Mouse (Mus musculus) embryonic facial prominence, embryonic 11.5 days (tissue): ENCODE measurements around the gene Slc22a26. TPM values are rescaled to one million over a fixed set of nuclear protein-coding genes. Genes with fewer than 3 reads are reported as not detected.
"Not testable (repeated sequence)": the region's sequence is repeated elsewhere in the genome, so short reads cannot be mapped to it uniquely, and the experiment has no call there.

Source experiments
- ATAC-seq: fragments of 200-750 bp; cut with Nextera tagmentation; replicated peaks from 2 replicates; pipeline ENCODE4 v1.8.0; 2017; ENCODE audit warnings: low read depth; ENCODE audit not compliant: insufficient number of reproducible peaks, low FRiP score, low TSS enrichment
- DNase-seq: peaks from one replicate; pipeline ENCODE4 v3.0.0-alpha.2; 2015; ENCODE audit warnings: low spot score
- H3K27ac ChIP-seq: fragments of 300-500 bp; sonication (generic); replicated peaks from 2 replicates; pipeline ENCODE4 v1.5.1; 2014; ENCODE audit warnings: mild to moderate bottlenecking, low read depth, low read length, control low read depth
- H3K27me3 ChIP-seq: fragments of 300-500 bp; sonication (generic); 2 replicates; pipeline ENCODE4 v1.6.1; 2014; ENCODE audit warnings: mild to moderate bottlenecking, low read length, moderate library complexity, mixed read lengths; ENCODE audit not compliant: control insufficient read depth, insufficient read depth
- H3K36me3 ChIP-seq: fragments of 300-500 bp; sonication (generic); replicated peaks from 2 replicates; pipeline ENCODE4 v1.6.1; 2014; ENCODE audit warnings: low read depth, mild to moderate bottlenecking, low read length, moderate library complexity, mixed read lengths; ENCODE audit not compliant: control insufficient read depth, insufficient read depth
- H3K4me1 ChIP-seq: fragments of 300-500 bp; sonication (generic); 2 replicates; pipeline ENCODE4 v1.6.1; 2014; ENCODE audit warnings: low read length, mixed read lengths; ENCODE audit not compliant: control insufficient read depth, insufficient read depth
- H3K4me2 ChIP-seq: fragments of 300-500 bp; sonication (generic); 2 replicates; pipeline ENCODE4 v1.6.1; 2014; ENCODE audit warnings: low read depth, mild to moderate bottlenecking, control low read depth, low read length, moderate library complexity
- H3K4me3 ChIP-seq: fragments of 300-500 bp; sonication (generic); 2 replicates; pipeline ENCODE4 v1.5.1; 2014; ENCODE audit warnings: low read depth, low read length, control low read depth
- H3K9ac ChIP-seq: fragments of 300-500 bp; sonication (generic); replicated peaks from 2 replicates; pipeline ENCODE4 v1.6.1; 2014; ENCODE audit warnings: mild to moderate bottlenecking, control low read depth, low read length
- H3K9me3 ChIP-seq: fragments of 300-500 bp; sonication (generic); replicated peaks from 2 replicates; pipeline ENCODE4 v1.6.1; 2016; ENCODE audit warnings: mild to moderate bottlenecking, low read length, inconsistent platforms, mixed read lengths; ENCODE audit not compliant: control insufficient read depth
- WGBS: fragments of 180-500 bp; shearing (Covaris S2); extraction: QIAGEN DNeasy Blood & Tissue Kit; methylation state at CpG from one replicate; pipeline ENCODE4 v1.1.7; 2014; 5-methylcytosine and 5-hydroxymethylcytosine counted together
- polyA plus RNA-seq: library from polyadenylated mRNA; unstranded; fragments of >200 nt; fragmentation: Nextera tagmentation; extraction: Ambion mirVana; gene quantifications from 2 replicates; pipeline ENCODE4 v1.2.1, GENCODE M21; 2014

Slc22a26 gene
- not detected in 2 replicates for polyA plus RNA-seq

DNA sequence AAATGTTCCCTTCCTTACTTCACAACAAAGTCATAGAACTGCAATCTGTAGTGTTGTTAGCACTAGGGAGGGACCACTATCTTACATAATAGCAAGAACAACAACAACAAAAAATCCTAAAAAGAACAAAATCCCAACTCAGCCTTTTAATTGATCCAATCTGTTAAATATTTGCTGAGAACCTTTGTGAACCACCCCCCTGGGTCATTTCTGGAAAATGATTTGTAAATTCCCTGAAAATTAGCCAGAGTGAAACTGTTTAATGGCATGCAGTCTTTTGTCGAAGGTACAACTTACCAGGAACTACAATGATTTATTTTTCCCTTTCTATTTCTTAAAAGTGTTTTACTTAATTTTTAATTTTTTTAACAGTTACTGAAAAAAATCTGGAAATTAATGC is at the start of gene Slc22a26:
TSS of gene Slc22a26 (minus strand) at position 97 of the 400 bp plus-strand sequence.
- 73% methylated on average over 1 of the region's 1 CpGs for WGBS
- Histone ChIP-seq H3K9ac (no peak within 1 kb of the TSS), H3K27ac (no peak within 1 kb of the TSS), H3K4me3 (no peak within 1 kb of the TSS), H3K4me2 (no peak within 1 kb of the TSS), H3K27me3 (no peaks in the 10 kb centered on the region), H3K9me3 (no peaks in the 10 kb centered on the region), H3K4me1 (no peaks in the 10 kb centered on the region), H3K36me3 (no peaks in the 10 kb centered on the region)
- DNase-seq (no peak), ATAC-seq (no peak)

DNA sequence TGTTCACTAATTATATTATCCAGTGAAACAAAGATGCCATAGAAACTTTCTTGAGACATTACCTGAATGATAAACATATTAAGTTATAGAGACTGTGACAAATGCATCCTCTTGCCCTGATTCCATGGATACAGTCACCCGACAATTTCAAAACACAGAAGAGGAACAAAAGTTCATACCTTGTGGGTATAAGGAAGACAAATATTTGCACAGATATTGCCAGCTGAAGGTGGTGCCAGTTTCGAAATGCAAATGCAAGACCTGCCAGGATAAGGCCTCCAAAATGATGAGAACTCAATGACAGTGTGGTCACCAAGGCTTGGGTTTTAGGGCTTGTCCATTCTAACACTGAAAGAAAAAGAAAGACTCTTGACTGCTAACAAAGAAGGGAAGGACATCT is 27.4 kb upstream of the Slc22a26 start:
- ATAC-seq (no peak), DNase-seq (no peak)
- H3K4me2 ChIP-seq = no peak overlapping the region
- no peak overlapping the region for H3K9ac ChIP-seq
- H3K4me3 ChIP-seq = no peak overlapping the region
- no peaks in the 10 kb centered on the region for H3K27me3 ChIP-seq
- H3K27ac ChIP-seq = no peak overlapping the region
- H3K9me3 ChIP-seq = no peaks in the 10 kb centered on the region; the same call in 1 of the 2 replicates
- no peaks in the 10 kb centered on the region for H3K4me1 ChIP-seq
- 69% methylated on average over 2 of the region's 2 CpGs for WGBS
- H3K36me3 ChIP-seq = no peaks in the 10 kb centered on the region

DNA sequence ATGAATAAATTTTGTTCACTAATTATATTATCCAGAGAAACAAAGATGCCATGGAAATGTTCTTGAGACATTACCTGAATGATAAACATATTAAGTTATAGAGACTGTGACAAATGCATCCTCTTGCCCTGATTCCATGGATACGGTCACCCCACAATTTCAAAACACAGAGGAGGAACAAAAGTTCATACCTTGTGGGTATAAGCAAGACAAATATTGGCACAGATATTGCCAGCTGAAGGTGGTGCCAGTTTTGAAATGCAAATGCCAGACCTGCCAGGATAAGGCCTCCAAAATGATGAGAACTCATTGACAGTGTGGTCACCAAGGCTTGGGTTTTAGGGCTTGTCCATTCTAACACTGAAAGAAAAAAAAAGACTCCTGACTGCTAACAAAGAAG is 11.9 kb downstream of the Slc22a26 start:
- no peak for ATAC-seq
- H3K27me3 ChIP-seq = no peaks in the 10 kb centered on the region
- H3K27ac ChIP-seq = no peak overlapping the region
- 85% methylated on average over 1 of the region's 1 CpGs for WGBS
- H3K4me1 ChIP-seq = no peaks in the 10 kb centered on the region
- H3K4me2 ChIP-seq = no peak overlapping the region
- H3K4me3 ChIP-seq = no peak overlapping the region
- no peak overlapping the region for H3K9ac ChIP-seq
- no peaks in the 10 kb centered on the region for H3K36me3 ChIP-seq
- DNase-seq = no peak
- H3K9me3 ChIP-seq = no peaks in the 10 kb centered on the region

DNA sequence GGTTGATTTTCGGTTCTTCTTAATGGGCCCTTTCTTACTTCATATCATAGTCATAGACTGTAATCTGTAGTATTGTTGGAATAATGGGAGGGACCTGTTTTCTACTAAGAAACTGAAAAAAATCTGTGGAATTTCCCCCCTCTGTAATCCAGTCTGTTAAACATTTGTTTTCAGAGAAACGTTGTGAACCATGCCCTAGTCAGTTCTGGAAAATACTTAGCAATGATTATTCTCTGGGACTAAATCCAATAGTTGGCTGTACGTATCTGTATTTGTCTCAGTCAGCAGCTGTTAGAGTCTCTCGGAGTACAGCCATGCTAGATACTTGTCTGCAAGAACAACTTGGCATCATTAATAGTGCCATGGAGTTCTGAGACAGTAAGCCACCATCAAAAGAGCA is 27.2 kb downstream of the Slc22a26 start:
- no peaks in the 10 kb centered on the region for H3K36me3 ChIP-seq

DNA sequence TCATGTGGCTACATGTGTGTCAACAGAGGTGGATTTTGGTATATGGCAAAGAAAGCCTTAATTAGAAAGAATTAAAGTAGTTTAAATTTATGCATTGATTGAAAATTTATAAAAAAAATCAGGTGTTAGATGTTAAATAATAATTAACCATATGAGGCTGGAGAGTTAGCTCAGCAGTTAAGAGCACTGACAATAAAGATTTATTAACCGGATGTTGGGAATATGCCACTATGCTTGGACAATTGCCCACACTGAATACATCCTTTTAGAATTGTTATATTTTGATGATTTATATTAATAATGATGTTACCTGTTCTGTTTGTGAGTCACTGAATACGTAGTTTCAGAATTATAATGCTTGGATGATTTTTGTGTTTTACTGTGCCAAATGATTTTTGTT is 36.3 kb downstream of the Slc22a26 start:
- H3K27me3 ChIP-seq = no peaks in the 10 kb centered on the region
- H3K27ac ChIP-seq = no peak overlapping the region
- DNase-seq = no peak
- 84% methylated on average over 2 of the region's 2 CpGs for WGBS
- no peak for ATAC-seq
- no peaks in the 10 kb centered on the region for H3K4me1 ChIP-seq
- no peak overlapping the region for H3K9ac ChIP-seq
- no peak overlapping the region for H3K4me2 ChIP-seq
- H3K36me3 ChIP-seq = no peaks in the 10 kb centered on the region
- no peak overlapping the region for H3K4me3 ChIP-seq
- no peaks in the 10 kb centered on the region for H3K9me3 ChIP-seq

More for the DNA sequence above, 27.2 kb downstream of the Slc22a26 start:
- H3K9me3 ChIP-seq = no peaks in the 10 kb centered on the region
- ATAC-seq (no peak), DNase-seq (no peak)
- no peak overlapping the region for H3K9ac ChIP-seq
- no peak overlapping the region for H3K4me2 ChIP-seq
- H3K27ac ChIP-seq = no peak overlapping the region
- 86% methylated on average over 4 of the region's 4 CpGs for WGBS
- H3K27me3 ChIP-seq = no peaks in the 10 kb centered on the region
- no peak overlapping the region for H3K4me3 ChIP-seq
- no peaks in the 10 kb centered on the region for H3K4me1 ChIP-seq

DNA sequence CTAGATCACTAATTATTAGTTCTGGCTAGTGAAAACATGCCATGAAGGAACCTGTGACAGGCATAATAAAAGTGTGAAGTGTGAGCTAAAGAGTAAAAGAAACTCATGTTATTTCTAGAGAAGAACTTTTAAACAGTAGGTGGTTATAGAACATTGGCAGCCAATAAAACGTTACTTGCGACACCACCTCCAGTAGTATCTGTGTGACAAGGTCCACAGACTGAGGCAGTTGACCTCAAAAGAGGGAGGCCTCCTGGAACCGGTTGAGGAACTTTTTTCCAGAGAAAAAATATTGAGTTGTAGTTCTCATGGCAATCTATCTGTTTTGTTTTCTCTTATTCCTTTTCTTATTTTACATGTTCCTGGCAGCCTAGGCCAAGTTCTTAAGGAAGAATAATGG is 36.9 kb downstream of the Slc22a26 start:
- no peak for ATAC-seq
- no peak overlapping the region for H3K4me3 ChIP-seq

DNA sequence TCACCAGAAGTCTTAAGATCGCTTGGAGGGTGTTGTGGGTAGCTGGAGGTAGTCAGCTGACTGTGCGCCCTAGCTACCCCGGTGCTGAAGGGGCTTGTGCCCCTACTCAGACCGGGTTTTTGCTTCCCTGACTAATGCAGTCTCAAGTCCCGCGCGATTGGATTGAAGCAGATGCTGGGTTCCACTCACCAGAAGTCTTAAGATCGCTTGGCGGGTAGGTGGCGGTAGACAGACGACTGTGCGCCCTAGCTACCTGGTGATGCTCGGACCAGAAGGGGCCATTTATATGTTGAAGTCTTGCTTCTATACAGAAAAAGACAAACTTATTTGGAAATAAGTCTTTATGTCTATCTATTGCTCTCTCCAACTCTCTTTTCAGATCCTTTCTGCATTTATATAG is 49.1 kb downstream of the Slc22a26 start:
- not testable (repeated sequence) for DNase-seq, H3K27ac ChIP-seq, H3K9me3 ChIP-seq, H3K9ac ChIP-seq, H3K4me2 ChIP-seq, H3K4me3 ChIP-seq, H3K27me3 ChIP-seq, H3K4me1 ChIP-seq, ATAC-seq, H3K36me3 ChIP-seq
- WGBS = 67% methylated on average over 13 of the region's 13 CpGs

More for the DNA sequence above, 36.9 kb downstream of the Slc22a26 start:
- WGBS = 91% methylated on average over 3 of the region's 3 CpGs
- Histone ChIP-seq H3K4me2 (no peak overlapping the region), H3K36me3 (no peaks in the 10 kb centered on the region), H3K27ac (no peak overlapping the region), H3K9me3 (no peaks in the 10 kb centered on the region), H3K9ac (no peak overlapping the region), H3K27me3 (no peaks in the 10 kb centered on the region), H3K4me1 (no peaks in the 10 kb centered on the region)
- DNase-seq = no peak
